Mouse (Mus musculus): ENCODE measurements at regions not wholly inside any gene's neighbourhood (a gene's known extent, or its start where the extent isn't known, plus 50 kb on each side); places are given as distances from the start of the nearest gene placed in this dataset.
"Not testable (repeated sequence)": the region's sequence is repeated elsewhere in the genome, so short reads cannot be mapped to it uniquely, and the experiment has no call there.

- not testable (repeated sequence) for DNase-seq
These were observed 185.8 kb upstream of the Zfp386 start for GRCm38 (mm10) chr12:115861759-115862158.

- DNase-seq = not testable (repeated sequence)
These were observed 182.3 kb upstream of the Zfp386 start for GRCm38 (mm10) chr12:115865059-115865756.

- not testable (repeated sequence) for DNase-seq
These were observed 178.9 kb upstream of the Zfp386 start for GRCm38 (mm10) chr12:115868631-115869030.

DNA sequence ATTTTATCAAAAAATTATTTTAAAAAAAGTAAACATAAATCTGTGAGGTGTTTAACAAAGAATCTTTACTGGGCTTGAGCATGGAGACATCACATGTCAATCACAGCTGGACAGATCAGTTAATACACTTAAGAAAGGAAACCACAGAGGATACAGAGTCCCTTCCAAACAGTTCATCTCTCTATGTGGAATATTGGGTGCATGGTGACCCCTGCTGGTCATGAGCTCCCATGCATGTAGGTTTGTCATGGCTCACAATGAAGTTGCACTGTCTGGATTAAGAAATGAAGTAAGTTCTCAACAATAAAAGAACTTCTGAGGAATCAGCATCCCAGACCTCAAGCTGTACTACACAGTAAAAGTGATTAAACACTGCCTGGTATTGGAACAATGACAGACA is 175.1 kb upstream of the Zfp386 start:
- not testable (repeated sequence) for DNase-seq

DNA sequence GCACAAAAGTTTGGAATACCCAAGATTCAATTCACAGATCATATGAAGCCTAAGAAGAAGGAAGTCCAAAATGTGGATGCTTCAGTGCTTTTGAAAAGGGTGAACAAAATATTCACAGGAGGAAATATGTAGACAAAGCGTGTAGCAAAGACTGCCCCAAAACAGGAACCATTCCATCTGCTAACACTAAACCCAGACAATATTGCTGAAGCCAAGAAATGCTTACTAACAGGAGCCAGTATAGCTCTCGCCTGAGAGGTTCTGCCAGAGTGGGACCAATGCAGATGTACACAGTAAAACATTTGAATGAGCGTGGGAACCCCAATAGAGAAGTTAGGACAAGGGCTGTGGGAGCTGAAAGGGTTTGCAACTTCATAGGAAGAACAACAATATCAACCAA is 173.5 kb upstream of the Zfp386 start:
- DNase-seq = not testable (repeated sequence)

- no peak for DNase-seq
These were observed 163.8 kb upstream of the Zfp386 start for GRCm38 (mm10) chr12:115883719-115884118.

- DNase-seq = no peak
These were observed 159.5 kb upstream of the Zfp386 start for GRCm38 (mm10) chr12:115887976-115888375.

DNA sequence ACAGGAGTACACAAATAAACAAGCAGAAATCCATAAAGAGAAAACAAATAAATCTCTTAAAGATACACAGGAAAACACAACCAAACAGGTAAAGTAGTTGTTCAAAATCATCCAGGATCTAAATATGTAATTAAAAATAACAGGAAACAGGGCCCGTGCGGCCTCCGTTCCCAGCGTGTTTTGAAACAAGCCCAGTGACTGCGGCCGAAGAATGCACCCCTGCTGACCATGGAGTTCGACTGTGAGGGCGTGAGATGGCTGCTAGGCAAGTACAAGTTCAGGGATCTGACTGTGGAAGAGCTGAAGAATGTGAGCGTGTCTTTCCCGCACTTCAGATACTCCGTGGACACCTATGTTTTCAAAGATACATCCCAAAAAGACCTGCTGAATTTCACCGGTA is 154.9 kb upstream of the Zfp386 start:
- DNase-seq = peak in 1 of 2 experiments; percentile 6

DNA sequence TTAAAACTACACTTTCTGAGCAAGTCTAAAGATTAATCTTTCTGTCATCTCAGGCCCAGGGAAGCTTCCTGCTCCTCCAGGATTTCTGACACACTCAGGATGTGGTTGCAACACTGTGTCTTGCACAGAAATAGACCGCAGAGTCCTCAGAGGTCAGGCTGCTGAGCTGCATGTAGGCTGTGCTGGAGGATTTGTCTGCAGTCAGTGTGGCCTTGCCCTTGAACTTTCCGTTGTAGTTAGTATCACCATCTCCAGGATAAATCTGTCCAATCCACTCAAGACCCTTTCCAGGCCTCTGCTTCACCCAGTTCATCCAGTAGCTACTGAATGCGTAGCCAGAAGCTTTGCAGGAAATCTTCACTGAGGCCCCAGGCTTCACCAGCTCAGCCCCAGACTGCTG is 135.3 kb upstream of the Zfp386 start:
- DNase-seq = not testable (repeated sequence)

DNA sequence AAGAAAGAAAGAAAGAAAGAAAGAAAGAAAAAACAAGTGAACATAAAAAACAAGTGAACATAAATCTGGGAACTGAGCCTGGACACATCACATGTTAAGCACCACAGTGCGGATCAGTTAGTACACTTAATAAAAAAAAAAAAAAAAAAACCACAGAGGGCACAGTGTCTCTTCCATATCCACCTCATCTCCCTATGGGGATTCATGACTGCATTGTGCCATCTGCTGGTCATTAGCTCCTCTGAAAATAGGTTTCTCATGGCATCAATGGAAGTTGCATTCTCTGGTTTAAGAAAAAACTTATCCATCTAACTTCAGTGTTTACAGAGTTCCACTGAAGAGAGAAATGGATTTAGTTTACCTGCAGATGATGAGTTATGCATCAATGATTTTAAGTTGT is 132.1 kb upstream of the Zfp386 start:
- DNase-seq = not testable (repeated sequence)

- DNase-seq = not testable (repeated sequence)
These were observed 127.4 kb upstream of the Zfp386 start for GRCm38 (mm10) chr12:115920119-115920518.

DNA sequence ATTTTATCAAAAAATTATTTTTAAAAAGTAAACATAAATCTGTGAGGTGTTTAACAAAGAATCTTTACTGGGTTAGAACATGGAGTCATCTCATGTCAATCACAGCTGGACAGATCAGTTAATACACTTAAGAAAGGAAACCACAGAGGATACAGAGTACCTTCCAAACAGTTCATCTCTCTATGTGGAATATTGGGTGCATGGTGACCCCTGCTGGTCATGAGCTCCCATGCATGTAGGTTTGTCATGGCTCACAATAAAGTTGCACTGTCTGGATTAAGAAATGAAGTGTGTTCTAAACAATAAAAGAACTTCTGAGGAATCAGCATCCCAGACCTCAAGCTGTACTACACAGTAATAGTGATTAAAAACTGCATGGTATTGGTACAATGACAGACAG is 123.5 kb upstream of the Zfp386 start:
- not testable (repeated sequence) for DNase-seq

- DNase-seq = not testable (repeated sequence)
These were observed 122.0 kb upstream of the Zfp386 start for GRCm38 (mm10) chr12:115925542-115925941.

GRCm38 (mm10) chr12:115952325-115952724 is 95.2 kb upstream of the Zfp386 start:
- DNase-seq = not testable (repeated sequence)

DNA sequence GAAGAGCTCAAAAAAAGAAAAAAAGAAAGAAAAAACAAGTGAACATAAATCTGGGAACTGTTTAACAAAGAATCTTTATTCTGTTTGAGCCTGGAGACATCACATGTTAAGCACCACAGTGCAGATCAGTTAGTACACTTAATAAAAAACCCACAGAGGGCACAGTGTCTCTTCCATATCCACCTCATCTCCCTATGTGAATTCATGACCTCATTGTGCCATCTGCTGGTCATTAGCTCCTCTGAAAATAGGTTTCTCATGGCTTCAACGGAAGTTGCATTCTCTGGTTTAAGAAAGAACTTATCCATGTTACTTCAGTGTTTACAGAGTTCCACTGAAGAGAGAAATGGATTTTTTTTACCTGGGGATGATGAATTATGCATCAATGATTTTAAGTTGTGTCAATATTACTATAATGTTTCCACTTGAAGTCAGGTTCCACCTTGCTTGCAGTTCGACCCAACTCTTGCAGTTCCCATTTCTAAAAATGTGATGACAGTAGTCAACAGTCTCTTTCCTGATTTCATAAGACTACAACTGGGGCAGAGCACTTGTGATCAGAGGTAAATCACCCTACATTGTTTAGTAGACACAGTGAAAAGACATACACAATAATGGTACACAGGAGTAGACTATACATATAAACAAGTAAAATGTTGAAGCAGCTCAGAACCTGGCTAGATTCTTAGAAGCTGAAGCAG is 91.9 kb upstream of the Zfp386 start:
- DNase-seq = not testable (repeated sequence)

DNA sequence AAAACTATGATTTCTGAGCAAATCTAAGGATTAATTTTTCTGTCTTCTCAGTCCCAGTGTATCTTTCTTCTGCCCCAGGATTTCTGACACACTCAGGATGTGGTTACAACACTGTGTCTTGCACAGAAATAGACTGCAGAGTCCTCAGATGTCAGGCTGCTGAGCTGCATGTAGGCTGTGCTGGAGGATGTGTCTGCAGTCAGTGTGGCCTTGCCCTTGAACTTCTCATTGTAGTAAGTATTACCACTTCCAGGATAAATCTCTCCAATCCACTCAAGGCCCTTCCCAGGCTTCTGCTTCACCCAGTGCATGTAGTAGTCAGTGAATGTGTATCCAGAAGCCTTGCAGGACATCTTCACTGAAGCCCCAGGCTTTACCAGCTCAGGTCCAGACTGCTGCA is 83.8 kb upstream of the Zfp386 start:
- DNase-seq = not testable (repeated sequence)

DNA sequence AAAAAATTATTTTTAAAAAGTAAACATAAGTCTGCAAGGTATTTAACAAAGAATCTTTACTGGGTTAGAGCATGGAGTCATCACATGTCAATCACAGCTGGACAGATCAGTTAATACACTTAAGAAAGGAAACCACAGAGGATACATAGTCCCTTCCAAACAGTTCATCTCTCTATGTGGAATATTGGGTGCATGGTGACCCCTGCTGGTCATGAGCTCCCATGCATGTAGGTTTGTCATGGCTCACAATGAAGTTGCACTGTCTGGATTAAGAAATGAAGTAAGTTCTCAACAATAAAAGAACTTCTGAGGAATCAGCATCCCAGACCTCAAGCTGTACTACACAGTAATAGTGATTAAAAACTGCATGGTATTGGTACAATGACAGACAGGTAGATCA is 80.0 kb upstream of the Zfp386 start:
- not testable (repeated sequence) for DNase-seq
